Mouse (Mus musculus) erythroblast, embryonic 14.5 days (primary cell): ENCODE data around the gene Syde2.
"Not testable (repeated sequence)": the region's sequence is repeated elsewhere in the genome, so short reads cannot be mapped to it uniquely, and the experiment has no call there.

Source experiments
- GATA1 ChIP-seq: IDR thresholded peaks from 2 replicates; pipeline ENCODE4 v1.6.1; 2012; ENCODE audit warnings: low read length, inconsistent platforms, mixed read lengths
- TAL1 ChIP-seq: IDR thresholded peaks from 3 replicates; pipeline ENCODE4 v1.6.1; 2012; ENCODE audit warnings: low read length, inconsistent platforms, mixed read lengths

DNA sequence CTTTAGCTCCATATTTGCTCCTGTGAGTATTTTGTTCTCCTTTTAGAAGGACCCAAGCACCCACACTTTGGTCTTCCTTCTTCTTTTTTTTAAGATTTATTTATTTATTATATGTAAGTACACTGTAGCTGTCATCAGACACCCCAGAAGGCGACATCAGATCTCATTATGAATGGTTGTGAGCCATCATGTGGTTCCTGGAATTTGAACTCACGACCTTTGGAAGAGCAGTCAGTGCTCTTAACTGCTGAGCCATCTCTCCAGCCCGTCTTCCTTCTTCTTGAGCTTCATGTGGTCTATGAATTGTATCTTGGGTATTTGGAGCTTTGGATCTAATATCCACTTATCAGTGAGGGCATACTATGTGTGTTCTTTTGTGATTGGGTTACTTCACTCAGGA lies 22.1 kb upstream of the Syde2 start:
- TF ChIP-seq GATA1, TAL1: not testable (repeated sequence)
